Mouse (Mus musculus) central nervous system, embryonic 14 days (tissue): ENCODE data around the gene Gm4070. TPM values are rescaled to one million over a fixed set of nuclear protein-coding genes. Genes with fewer than 3 reads are reported as not detected.

ENCODE experiments used
- polyA plus RNA-seq: library from polyadenylated mRNA; depleted of rRNA; stranded (reverse); fragments of >200 nt; gene quantifications from 2 replicates; pipeline ENCODE4 v1.2.3, GENCODE M21; 2012; rRNA removed

Gene Gm4070
- 0.30 and 0.45 TPM in 2 replicates for polyA plus RNA-seq

DNA sequence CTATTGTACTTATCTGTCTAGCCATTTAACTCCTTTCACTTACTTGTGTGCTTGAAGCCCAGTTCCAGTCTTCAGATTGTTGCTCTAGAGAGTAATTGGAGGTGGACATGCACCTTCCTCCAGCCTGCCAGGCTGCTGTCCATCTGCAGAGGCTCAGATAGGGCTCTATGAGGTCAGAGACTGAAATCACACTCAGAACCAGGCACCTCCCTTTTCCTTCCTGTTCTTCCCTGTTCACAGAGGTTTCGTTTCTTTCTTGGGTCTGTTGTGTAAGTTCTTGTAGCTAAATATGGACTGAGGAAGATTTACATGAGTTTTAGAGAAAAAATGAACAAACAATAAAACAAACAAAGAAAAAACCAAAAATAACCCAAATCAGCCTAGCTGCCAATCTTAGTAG is at the start of gene Gm4070:
Gene Gm4070, minus strand, starts transcription at position 156 of the 400 bp plus-strand sequence.

Other genes starting within 250 kb of the Gm4070 start
- gene Ilk, start 217.4 kb downstream of the Gm4070 start, polyA plus RNA-seq, result 198 and 225 TPM in 2 replicates
- 18.5 and 19.5 TPM in 2 replicates for gene Rrp8, start 216.6 kb downstream of the Gm4070 start, polyA plus RNA-seq
- 239 and 264 TPM in 2 replicates for gene Taf10, start 209.6 kb downstream of the Gm4070 start, polyA plus RNA-seq
- 43.1 and 45.9 TPM in 2 replicates for gene Tpp1, start 201.7 kb downstream of the Gm4070 start, polyA plus RNA-seq
- 56.3 and 58.4 TPM in 2 replicates for gene Dchs1, start 166.3 kb downstream of the Gm4070 start, polyA plus RNA-seq
- gene Mrpl17, start 142.9 kb downstream of the Gm4070 start, polyA plus RNA-seq, result 204 and 216 TPM in 2 replicates